Mouse (Mus musculus) thymus, postnatal 4 days (tissue): ENCODE data around the gene Caln1.
A peak's percentile ranks its signal among the peaks of the same experiment; 100 is the strongest.

Experiments used
- DNase-seq: peaks from one replicate; pipeline ENCODE4 v3.0.0; 2021

Gene Caln1

DNA sequence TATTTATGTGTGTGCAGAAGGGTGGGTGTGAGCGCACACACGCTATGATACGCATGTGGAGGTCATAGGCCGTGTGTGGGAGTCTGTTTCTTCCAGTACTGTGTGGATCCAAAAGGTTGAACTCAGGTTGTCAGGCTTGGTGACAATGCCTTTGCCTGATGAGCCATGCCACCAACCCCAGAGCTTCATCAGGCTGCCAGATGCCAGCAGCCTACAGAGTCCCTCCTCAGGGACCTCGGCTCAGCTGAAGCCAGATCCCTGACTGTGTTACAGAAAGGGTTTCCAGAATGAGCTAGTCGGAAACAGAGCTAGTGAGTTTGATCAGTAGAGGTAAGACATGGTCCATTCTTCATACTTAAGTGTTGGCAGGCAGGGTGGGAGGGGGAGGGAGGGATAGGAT is 25.9 kb downstream of the Caln1 start:
- DNase-seq = no peak

DNA sequence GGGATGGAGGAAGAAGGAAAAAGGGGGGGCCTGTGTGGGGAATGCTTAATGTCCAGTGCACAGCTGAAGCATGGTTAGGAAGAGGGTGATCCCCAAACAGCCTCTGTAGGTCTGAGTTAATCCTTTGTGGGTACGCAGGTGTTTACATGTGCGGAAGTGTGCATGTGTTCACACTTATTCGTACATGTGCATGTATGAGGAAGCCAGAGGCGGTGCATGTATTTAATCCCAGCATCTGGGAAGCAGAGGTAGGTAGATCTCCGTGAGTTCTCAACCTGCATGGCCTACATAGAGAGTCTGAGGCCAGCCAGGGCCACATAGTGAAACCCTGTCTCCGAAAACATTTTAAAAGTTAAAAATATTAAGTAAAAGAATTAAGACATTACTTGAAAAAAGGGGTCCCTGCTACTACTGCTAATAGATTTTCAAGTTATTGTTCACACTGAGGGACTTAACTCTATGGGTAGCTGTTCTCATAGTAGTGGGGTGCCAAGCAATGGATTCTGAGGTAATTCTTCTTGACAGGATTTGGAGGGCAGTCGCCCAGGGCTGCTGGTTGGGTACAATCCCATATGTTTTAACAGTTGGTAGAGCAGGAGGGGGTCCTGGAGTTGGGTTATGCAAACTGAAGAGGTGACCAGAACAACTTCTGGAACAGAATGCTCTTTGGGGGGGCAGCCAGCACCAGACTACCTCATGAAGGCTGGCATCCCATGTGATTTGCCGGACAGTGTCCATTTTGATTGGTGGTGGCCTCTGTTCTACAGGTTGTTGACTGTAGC is 31.1 kb downstream of the Caln1 start:
- DNase-seq = no peak

DNA sequence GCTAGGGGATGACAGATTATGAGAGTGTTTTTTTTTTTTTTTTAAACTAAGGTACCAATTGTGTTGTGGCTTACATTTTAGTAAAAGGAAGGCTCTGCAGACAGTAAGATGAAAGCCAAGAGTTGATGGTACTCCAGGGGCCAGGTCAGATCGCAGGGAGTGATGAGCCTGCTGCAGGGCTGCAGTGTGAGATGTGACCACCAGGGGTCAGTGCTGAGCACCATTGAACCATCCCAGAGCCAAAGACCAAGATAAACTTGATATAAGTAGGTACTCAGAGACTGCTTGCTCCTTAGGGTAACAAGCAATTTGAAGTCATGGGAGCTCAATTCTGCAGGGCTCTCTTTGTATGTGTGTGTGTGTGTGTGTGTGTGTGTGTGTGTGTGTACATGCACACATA is 35.9 kb downstream of the Caln1 start:
- peak; percentile 45 for DNase-seq

DNA sequence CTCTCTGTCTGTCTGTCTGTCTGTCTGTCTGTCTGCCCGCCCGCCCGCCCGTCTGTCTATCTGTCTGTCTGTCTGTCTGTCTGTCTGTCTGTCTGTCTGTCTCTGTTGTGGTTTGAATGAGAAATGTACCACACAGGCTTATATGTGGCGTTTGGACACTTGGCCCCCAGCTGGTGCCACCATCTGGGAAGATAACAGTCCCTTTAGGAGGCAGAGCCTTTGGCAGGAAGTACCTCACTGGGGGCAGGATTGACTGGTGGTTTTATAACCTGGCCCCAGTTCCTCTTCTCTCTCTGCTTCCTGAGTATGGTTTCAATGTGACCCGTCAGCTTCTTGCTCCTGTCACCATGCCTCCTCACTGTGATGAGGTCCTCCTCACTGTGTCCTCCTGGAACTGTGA is 40.5 kb downstream of the Caln1 start:
- DNase-seq = no peak

DNA sequence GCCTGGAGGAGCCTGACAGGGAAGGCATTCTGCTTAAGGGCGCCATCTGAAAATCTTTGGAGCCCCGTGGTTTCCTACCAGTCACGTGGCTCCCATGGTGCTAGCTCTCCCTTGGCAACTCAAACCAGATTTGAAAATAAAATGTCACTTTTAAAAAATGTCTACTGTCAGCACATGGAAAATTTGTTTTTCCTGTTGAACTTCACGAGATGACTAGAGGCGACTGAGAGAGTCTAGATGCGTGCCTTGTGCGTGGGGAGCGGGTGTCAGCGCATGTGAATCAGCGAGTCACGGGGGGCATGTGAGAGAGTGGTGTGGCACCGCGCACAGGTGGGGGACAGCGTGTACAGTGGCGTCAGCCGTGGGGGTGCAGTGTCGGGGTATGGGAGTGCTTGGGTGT is 42.3 kb downstream of the Caln1 start:
- DNase-seq = no peak

DNA sequence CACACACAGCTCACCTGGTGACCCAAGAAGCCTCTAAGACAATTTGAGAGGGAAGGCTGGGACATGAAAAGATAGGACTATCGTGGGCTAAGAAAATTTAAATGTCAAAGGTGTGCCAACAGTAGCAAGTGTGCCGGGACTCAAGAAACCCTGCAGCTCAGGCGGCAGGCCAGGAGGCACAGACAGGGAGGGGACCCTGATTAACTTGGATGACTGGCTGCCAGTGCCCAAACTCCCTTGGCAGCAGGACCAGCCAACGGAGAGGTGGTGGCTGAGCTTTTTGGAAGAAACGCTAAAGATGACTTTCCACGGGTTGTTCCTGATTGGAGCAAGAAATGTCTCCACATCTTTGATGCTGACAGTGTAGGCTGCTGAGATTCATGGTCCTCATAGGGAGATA is 78.2 kb downstream of the Caln1 start:
- DNase-seq = no peak

DNA sequence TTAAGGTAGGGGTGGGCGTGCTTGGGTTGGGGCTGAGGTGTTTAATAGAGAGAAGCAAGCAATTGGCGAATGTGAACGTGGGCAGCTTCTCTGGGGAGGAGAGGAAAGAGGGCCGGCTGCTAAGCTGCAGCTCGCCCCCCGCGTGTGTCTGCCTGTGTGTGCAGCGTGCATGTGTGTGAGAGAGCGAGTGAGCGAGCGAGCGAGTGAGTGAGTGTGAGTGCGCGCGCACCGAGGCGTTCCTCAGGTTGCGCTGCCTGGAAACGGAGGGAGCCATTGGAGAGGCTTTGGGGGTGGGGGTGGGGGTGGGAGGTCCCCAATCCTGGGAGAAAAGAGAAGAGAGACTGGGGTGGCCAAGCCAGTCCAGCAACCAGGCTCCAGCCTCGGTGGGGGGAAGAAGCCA is 79.2 kb downstream of the Caln1 start:
- DNase-seq = no peak

DNA sequence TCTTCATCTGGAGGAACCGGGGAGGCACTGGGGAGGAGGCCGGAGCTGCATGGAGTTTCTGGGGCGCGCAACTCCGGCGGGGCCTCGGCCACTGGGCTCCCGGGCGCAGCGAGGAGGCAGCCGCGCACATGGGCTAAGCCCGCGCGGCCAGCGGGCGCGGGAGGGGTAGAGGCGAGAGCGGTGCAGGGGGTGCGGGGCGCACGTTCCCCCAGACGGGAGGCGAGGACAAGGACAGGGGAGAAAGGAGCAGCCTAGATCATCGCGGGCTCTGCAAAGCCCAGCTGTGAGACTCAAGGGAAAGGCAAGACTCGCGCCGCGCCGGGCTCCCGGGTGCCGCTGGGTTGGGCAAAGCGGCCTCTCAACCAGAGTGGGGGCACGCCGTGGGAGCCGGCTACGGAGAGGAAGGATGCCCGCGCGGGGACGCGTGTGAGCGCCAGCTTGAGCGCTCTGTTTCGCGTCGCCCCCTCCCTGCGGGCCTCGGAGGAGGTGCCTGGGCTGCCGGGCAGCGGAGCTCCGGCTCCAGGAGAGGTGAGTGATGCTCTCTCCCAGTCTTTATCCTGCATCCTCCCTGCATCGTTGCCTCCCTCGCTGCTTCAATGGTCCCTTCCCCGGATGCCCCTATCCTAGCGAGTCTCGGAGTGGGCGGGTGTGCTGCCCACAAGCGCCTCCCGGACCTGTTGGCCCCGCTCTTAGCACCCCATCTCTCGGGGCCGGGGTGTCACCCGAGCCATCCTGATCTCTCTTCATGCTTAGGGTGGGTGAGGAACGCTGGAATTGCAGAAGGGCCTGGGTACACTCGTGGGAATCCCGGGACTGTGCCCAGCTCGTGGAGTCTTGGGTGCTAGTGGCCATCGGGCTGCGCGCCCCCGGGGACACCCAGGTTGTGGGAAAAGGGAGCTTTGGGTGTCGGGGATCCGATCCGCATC is 79.9 kb downstream of the Caln1 start:
- DNase-seq = peak; percentile 10

DNA sequence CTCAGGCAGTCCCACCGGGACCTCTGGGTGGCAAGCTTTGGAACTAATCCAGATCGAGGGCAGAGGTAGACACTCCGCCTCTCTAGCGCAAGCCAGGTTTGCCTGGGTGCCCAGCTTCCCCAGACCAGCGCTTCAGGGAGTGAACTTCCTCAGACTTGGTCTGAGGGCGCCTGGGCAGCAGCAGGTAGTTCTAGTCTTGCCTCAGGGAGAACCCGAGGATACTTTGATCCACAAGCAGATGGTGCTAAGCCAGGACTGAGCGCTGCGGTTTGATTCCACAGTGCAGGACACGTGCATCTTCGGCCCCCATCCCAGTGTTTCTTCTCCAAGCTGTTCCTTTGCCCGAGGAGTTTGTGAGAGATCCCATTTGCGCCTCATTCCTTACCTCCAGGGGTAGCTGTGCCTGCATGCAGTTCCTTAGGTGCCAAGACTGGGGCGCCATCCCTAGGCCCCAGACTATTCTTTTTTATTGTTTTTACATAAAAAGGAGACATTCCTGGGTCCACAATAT is 80.8 kb downstream of the Caln1 start:
- no peak for DNase-seq

DNA sequence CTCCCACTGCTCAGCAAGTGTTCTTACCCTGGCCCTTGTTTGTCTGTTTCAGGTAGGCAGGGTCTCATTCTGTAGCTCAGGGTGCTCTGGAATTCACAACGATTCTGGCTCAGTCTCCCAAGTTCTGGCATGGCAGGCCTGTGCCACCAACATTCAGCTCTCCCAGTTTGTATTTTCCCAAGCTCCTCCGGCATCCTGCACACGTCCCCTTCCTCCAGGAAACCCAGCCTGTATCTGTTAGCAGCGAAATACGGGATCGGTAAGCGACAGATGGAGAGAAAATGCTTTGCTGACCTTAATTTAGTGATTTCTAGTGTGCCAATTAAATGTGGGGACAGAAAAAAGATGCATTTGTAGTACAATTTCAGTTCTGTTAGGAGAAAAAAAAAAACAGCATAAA is 88.8 kb downstream of the Caln1 start:
- DNase-seq = no peak

DNA sequence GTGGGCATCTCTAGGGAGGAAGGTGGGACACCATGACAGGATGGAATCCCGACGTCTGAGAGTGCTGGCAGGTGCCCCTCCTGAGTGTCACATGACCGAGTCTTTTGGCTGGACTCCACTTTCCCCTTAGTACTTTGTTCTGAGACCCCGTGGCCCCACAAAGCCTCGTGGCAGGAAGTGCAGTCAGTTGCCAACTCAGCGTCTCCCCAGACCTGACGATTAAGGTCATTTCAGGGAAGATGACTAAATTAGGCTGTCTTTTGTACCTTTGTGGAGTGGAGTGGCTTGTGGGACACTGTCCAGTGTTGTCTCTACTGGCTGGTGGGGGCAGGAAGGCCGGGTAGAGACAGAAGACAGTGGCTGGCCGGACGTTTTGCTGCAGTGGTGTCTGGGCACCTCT is 103.0 kb downstream of the Caln1 start:
- no peak for DNase-seq

DNA sequence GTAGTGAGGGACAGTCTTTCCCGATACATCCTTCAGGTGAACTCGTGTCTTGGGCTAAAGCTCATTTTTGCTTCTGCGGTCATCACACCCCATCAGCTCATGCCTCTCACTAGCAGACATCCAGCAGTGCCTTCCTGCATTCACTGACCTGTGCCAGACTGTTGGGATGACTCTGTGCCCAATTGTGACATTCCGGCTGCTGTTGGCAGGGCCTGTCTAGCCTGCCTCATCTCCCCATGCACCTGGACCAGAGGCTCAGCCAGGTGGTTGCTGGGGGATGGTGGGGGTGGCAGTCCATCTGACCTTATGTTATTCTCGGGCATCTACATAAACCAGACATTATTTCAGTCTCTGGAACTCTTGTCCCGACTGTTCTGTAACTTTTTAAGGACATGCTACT is 105.6 kb downstream of the Caln1 start:
- no peak for DNase-seq

DNA sequence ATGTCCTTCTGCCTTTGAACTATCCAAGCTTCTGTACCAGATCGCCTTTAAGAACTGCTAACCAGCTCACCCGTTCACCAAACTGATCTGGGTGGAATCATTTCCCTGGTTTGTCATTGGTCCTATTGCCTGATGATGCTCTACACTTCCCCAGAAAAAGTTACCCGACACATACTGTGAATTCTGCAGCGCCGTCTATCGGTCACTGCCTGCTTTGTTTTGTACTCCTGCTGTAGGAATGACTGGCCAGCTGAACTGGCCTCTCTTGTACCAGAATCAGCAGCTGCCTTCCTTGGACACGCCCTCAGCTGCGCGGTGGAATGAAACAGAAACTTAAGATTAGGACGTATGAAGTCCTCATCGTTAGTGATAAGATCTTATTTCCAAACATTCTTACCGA is 107.5 kb downstream of the Caln1 start:
- no peak for DNase-seq

DNA sequence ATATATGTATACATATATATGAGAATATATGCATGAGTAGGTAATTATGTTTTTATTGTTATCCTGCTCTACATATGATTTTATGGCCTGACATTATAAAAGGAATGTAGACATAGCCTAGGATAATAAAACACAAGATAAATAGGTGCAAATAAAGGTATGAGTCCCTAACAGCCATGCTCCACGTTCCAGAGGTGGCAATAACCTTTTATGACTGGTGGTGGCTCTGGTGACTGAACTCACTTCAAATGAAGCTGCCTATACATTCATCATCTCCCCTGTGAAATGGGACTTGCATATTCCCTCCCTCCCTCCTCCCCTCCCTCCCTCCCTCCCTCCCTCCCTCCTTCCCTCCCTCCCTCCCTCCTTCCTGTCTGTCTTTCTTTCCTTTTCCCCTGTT is 111.0 kb downstream of the Caln1 start:
- no peak for DNase-seq

DNA sequence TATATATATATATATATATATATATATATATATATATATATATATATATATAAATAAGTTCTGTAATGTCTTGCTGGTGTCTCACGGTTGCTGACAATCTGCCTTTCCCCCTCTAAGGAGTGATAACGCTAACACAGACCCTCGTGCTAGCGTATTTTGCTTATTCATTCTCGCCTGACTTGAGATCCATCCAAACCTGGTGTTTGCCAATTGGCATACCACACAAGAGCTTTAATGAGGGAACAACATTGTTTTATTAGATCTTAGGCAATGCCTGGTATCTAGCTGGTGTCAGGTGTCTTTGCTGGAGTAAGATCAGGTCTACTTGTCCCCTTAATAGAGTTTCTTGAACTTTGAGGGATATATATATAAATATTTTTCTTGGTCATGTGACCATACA is 122.2 kb downstream of the Caln1 start:
- no peak for DNase-seq

DNA sequence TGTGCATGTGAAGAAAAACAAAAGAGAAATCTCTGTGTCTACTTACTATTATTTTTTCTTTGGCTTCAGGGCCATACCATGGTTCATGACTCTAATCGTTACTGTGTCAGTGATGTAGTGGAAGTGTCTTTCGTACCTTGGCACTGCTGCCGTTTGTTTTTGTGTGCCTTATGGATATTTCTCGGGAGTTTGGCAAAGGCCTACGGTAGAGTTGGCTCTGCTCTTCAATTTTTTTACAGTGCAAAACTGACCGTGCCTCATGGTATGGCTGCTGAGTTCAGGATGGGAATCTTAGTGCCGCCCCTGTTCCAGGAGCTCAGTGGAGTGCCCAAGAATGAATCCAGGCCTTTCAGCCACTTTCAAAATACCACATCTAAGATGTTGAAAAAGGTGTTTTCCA is 123.0 kb downstream of the Caln1 start:
- DNase-seq = no peak

DNA sequence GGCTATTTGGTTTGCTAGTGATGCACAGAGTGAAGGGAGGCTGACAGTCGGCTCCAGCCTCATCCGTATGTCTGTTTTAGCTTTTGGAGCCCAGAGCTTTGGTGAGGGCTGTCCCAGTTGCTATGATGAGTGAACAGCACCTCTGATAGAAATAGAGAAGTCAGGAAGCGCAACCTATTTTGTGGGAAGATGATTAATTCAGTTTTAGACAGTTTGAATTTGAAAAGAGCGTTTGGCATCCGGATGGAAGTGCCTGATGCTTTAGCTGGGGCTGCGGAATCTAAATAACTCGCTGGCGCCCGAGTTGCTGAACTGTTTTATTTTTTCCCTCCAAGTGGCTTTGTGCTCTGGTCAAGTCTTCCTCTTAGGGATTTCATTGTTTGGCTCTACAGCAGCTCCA is 133.3 kb downstream of the Caln1 start:
- DNase-seq = no peak

DNA sequence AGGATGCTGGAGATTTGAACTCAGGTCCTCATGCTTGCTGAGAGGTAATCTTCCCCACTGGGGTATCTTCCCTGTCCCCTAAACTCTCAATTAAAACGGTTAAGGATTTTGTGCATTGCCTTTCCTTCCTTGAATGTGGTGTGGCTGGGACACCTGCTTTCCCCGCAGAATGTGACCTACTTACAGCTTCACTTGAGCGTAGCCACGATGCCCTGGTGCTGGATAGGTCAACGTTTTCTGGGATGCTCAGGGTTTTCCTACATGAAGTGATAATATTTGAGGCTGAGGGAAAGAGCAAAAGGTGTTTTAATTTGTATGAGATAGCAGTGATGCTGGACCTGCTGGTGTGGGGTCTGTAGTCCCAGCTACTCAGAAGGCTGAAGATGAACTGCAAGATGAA is 135.6 kb downstream of the Caln1 start:
- DNase-seq = no peak

DNA sequence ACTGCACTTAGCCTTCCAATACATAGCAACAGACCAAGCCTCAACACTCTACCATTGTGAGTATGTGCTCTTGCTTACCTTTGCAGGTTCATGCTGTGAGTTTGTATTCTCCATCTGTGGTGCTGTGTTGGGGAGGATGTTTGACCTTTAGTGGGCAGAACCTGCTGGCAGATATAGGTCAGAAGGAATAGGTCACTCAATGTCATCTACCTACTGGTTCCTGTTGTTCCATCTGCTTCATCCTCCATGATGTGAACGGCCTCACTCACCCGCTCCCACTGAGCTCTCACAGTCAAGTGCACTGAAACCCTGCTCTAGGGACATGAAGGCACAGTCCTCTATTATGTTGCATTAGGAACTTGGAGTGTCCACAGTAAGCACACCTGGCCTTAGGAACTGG is 141.3 kb downstream of the Caln1 start:
- DNase-seq = no peak

DNA sequence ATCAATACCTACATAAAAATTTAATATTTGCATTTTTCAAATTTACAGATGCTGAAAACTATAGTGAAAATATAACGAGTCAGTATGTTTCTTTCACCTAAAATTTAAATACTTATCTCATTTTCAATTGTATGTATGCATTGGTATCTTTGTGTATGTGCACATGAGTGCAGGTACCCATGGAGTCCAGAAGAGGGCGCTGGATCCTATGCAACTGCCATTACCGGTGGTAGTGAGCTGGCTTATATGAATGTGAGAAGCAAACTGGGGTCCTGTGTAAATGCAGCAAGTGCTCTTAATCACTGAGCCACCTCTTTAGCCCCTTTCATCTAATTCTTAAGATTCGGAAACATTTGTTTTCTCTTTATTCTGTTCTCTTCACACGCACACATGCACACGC is 146.1 kb downstream of the Caln1 start:
- DNase-seq = no peak

DNA sequence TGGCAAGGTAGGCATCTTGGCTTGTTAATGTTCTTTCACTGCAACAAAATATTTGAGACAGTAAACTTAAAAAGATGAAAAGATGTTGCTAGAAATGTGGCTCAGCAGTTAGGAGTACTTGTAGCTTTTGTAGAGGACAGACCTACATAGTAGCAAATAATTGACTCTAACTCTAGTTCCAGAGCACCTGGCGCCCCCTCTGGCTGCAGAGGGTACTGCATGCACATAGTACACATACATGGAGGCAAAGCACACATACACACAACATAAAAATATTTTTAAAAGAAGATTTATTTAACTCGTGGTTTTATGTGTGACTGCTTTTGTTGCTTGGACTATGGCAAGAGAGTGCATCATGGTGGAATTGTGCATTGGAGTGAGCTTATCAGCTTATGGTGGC is 151.3 kb downstream of the Caln1 start:
- no peak for DNase-seq

DNA sequence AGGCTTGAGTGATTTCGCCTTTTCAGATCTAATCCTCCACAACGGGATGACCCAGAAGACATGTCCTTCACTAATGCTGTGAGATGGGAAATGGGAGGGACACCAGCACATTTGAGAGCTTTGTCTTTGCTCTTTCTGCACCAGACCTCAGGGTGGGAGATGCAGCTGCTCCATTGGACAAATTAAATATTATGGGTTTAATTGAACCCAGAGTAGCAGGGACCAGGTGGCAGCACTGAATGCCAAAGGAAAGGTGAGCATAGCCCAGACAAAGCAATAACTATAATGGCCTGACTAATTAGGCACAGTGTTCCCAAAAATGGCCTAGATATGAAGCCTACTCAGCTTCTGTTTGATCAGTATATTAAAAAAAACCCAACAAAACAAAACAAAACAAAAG is 158.2 kb downstream of the Caln1 start:
- DNase-seq = no peak

DNA sequence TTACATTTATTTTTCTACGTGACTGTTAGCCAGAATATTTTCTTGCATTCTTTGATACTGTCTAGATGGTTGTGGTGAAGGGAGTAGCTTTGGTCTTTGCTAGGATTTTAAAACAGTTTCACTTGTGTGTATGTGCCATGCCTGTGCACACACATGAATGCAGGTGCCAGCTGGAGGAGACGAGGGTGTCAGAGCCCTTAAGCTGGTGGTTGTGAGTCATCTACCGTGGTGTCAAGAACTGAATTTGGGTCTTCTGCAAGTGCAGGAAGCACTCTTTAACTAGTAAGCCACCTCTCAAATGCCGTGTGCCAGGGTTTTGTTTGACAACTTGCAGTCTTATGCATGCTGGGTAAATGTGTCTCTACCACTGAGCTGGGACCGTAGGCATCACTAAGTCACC is 178.2 kb downstream of the Caln1 start:
- DNase-seq = no peak

DNA sequence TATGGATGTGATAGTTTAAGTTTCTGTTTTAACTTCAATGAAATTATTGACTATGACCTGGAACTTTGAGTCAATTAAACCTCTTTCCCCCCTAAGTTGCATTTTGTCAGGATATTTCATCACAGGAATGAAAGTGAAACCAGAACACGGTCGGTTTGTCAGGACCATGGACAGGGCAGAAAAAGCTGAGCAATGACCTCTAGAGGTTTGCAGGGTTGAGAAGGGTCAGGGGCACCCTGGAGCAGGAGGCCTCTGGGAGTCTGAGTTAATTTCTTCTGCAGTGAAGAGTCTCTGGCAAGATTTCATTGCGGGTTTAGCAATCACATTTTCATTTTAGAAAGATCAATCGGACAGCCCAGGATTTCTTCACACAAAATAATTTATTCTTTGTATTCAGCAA is 184.7 kb downstream of the Caln1 start:
- DNase-seq = no peak
